Mouse (Mus musculus): ENCODE results near the gene Plcg2. TPM values are rescaled to one million over a fixed set of nuclear protein-coding genes. Genes with fewer than 3 reads are reported as not detected.

Plcg2 gene
- polyA plus RNA-seq, 1 experiment from 2014 or later, result 2.4 TPM

DNA sequence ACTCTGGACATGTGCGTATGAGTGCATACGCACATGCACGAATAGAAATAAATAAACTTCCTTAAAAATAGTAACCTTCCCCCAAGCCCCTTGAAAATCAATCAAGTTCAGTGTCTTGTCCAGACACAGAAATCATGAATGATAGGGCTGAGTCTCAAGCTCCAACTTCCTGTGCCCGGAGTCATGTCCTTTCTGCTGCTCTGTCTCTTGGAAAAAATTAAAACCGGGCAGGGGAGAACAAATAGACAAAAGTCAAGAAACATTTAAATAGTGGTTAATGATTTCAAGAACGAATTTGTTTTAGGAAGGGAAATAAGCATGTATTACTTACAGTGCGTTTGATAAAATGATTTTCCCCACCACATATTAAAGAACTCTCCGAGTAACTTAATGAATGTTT, 178.9 kb downstream of the Plcg2 start:
- Histone ChIP-seq H3K9ac (ENCODE audit: low read length) (no peak overlapping the region), H3K27me3 (ENCODE audit: control insufficient read depth, insufficient read depth, low read length) (no peaks in the 10 kb centered on the region), H3K9me3 (ENCODE audit: control insufficient read depth, low read length) (no peaks in the 10 kb centered on the region), H3K4me2 (replicated peaks; ENCODE audit: low read depth) (no peak overlapping the region), H3K4me3 (ENCODE audit: low read depth, low read length) (no peak overlapping the region), H3K36me3 (ENCODE audit: control insufficient read depth, insufficient read depth, low read length) (no peaks in the 10 kb centered on the region), H3K27ac (replicated peaks) (no peak overlapping the region), H3K4me1 (replicated peaks; ENCODE audit: control insufficient read depth, insufficient read depth) (no peaks in the 10 kb centered on the region)
- WGBS, result 36% methylated on average over 8 of the region's 8 CpGs
- TF ChIP-seq CTCF (IDR thresholded peaks at IDR 0.05; ENCODE audit: low read depth) (no peak), EP300 (optimal IDR thresholded peaks at IDR 0.05) (no peak)
- no peak for ATAC-seq (ENCODE audit: low FRiP score, low TSS enrichment)
- no peak for DNase-seq (ENCODE audit: low spot score)

DNA sequence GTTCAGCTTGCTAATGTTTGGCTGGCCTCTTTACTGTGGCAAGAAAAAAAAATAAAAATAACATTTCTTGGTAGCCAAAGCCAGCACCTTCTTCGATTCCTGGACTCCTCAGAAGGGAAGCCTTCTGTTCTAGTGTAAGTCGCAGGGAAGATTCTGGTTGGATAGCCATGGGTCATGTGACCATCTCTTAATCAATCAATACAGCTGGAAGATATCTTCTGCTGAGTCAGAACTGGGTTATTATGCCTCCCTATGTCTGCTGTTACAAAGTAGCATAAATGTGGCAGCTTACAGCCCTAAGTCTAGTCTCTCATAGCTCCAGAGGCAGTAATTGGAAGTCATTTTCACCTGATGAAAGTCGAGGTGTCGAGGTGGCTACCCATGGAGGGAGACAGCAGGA, 180.6 kb downstream of the Plcg2 start:
- DNase-seq (ENCODE audit: low spot score) (no peak), ATAC-seq (ENCODE audit: low FRiP score, low TSS enrichment) (peak; percentile 56; the same call in 1 of the 2 replicates)
- no peak overlapping the region for H3K9ac ChIP-seq (ENCODE audit: low read length)
- no peaks in the 10 kb centered on the region for H3K36me3 ChIP-seq (ENCODE audit: control insufficient read depth, insufficient read depth, low read length)
- no peak overlapping the region for H3K27ac ChIP-seq (replicated peaks)
- H3K4me3 ChIP-seq (ENCODE audit: low read depth, low read length), result no peak overlapping the region
- no peaks in the 10 kb centered on the region for H3K27me3 ChIP-seq (ENCODE audit: control insufficient read depth, insufficient read depth, low read length)
- H3K4me2 ChIP-seq (replicated peaks; ENCODE audit: low read depth), result no peak overlapping the region
- no peaks in the 10 kb centered on the region for H3K4me1 ChIP-seq (replicated peaks; ENCODE audit: control insufficient read depth, insufficient read depth)
- 86% methylated on average over 4 of the region's 4 CpGs for WGBS
- TF ChIP-seq CTCF (IDR thresholded peaks at IDR 0.05; ENCODE audit: low read depth), result no peak
- TF ChIP-seq EP300 (optimal IDR thresholded peaks at IDR 0.05), result no peak
- no peaks in the 10 kb centered on the region for H3K9me3 ChIP-seq (ENCODE audit: control insufficient read depth, low read length)

DNA sequence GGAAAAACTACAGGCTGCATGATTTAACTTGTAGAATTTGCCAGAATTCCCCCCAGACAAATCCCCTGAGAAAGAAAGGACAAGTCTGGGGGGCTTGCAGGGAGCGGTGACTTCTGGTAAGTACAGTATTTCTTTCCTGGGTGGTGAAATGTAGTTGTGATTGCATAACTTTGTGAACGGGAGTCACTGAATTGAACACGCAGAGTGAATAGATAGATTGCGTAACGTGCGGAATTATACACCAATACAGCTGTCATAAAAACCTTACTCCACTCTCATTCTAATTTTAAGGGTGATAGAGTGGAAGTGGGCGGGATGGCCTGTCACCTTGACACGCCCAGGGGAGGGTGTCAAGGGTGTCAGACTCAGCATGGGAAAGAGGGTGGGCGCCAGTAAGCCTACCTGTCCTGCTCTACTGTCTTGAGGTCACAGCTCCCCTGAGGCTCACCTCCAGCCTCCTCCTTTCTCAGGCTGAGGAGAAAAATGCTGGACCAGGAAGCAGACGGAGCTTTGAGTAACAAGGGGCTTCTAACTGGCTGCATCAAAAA, 185.9 kb downstream of the Plcg2 start:
- H3K9me3 ChIP-seq (ENCODE audit: control insufficient read depth, low read length), result no peaks in the 10 kb centered on the region
- no peaks in the 10 kb centered on the region for H3K36me3 ChIP-seq (ENCODE audit: control insufficient read depth, insufficient read depth, low read length)
- H3K4me1 ChIP-seq (replicated peaks; ENCODE audit: control insufficient read depth, insufficient read depth), result no peaks in the 10 kb centered on the region
- H3K27ac ChIP-seq (replicated peaks), result peak overlapping the region; percentile 56; the same call in 1 of the 2 replicates
- DNase-seq (ENCODE audit: low spot score) (no peak), ATAC-seq (ENCODE audit: low FRiP score, low TSS enrichment) (peak; percentile 56; the same call in 1 of the 2 replicates)
- WGBS, result 48% methylated on average over 10 of the region's 10 CpGs
- no peak for TF ChIP-seq EP300 (optimal IDR thresholded peaks at IDR 0.05)
- no peak for TF ChIP-seq CTCF (IDR thresholded peaks at IDR 0.05; ENCODE audit: low read depth)
- no peak overlapping the region for H3K9ac ChIP-seq (ENCODE audit: low read length)
- no peaks in the 10 kb centered on the region for H3K27me3 ChIP-seq (ENCODE audit: control insufficient read depth, insufficient read depth, low read length)
- no peak overlapping the region; the same call in 1 of the 2 replicates for H3K4me2 ChIP-seq (replicated peaks; ENCODE audit: low read depth)
- no peak overlapping the region for H3K4me3 ChIP-seq (ENCODE audit: low read depth, low read length)

DNA sequence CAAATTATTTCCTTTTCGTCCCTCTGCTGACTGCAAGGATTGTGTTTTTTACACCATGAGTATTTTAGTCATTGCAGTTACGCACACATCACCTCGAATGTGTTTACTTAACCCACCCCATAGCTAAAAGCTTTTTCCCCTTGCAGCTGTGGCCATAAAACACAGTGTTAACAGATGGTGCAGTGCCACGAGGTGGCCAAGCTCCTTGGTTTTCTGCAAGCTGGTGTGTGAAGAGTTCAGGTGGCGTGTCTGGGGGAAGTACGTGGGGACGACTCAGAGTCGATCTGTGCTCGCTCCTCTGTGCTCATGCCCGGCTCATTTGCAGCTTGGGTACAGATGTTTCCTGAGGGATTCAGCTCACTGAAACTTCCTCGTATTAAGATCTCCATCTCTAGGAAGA, 186.4 kb downstream of the Plcg2 start:
- whole genome bisulfite sequencing, result 20% methylated on average over 11 of the region's 11 CpGs
- DNase-seq (ENCODE audit: low spot score) (no peak), ATAC-seq (ENCODE audit: low FRiP score, low TSS enrichment) (no peak)
- Histone ChIP-seq H3K4me3 (ENCODE audit: low read depth, low read length) (no peak overlapping the region), H3K4me2 (replicated peaks; ENCODE audit: low read depth) (no peak overlapping the region), H3K9me3 (ENCODE audit: control insufficient read depth, low read length) (no peaks in the 10 kb centered on the region), H3K27ac (replicated peaks) (peak overlapping the region; percentile 56; the same call in 1 of the 2 replicates), H3K36me3 (ENCODE audit: control insufficient read depth, insufficient read depth, low read length) (no peaks in the 10 kb centered on the region), H3K4me1 (replicated peaks; ENCODE audit: control insufficient read depth, insufficient read depth) (no peaks in the 10 kb centered on the region), H3K9ac (ENCODE audit: low read length) (no peak overlapping the region), H3K27me3 (ENCODE audit: control insufficient read depth, insufficient read depth, low read length) (no peaks in the 10 kb centered on the region)
- no peak for TF ChIP-seq EP300 (optimal IDR thresholded peaks at IDR 0.05)
- 0 out of 2 replicates have a peak, but pooled peaks have one; percentile 4 for TF ChIP-seq CTCF (IDR thresholded peaks at IDR 0.05; ENCODE audit: low read depth)

Small RNA genes within 50 kb of the gene (microRNA-seq; reads per million reads assigned to microRNA genes)
- not detected for gene Gm27361
- not detected for gene Mir7077
- not detected for gene Mir7078

Other genes starting within 250 kb of the Plcg2 start
- gene Cmip, start 241.2 kb upstream of the Plcg2 start, polyA plus RNA-seq (2015; fragmentation: Nextera tagmentation; extraction: Ambion mirVana), result 19.9 and 22.9 TPM in 2 replicates
- gene Sdr42e1, start 175.4 kb downstream of the Plcg2 start, polyA plus RNA-seq (2015; fragmentation: Nextera tagmentation; extraction: Ambion mirVana), result 24.2 and 28.8 TPM in 2 replicates
- gene Hsd17b2, start 203.6 kb downstream of the Plcg2 start, polyA plus RNA-seq (2015; fragmentation: Nextera tagmentation; extraction: Ambion mirVana), result 113 and 124 TPM in 2 replicates

Data from stomach, postnatal 0 days (tissue).